ENCODE assay signal across 26 mouse cellular contexts in the genomic region with DNA sequence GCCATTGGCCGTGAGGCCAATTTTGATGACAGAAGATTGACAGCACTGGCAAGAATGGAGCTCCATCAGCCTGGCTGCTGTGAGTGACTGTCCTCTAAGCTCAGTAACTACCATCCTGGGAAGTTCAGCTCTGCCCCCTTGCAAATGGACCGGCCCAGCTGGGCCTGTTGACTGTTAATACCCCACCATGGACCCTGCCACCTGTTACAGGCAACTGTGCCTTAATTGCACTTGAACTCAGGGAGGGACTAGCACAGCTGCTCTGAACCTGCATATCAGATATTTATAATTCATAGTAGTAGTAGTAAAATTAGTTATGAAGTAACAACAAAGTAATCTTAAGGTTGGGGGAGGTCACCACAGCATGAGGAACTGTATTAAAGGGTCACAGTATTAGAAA.
"Had no signal": no experiment of that assay in that cellular context is flagged by ENCODE, and none has a peak within 500 bp of the region (broad histone marks: within the 10 kb centered on the region; RNA-seq: fewer than 3 reads in every experiment).

No protein-coding gene starts in this region.

- H3K4me1 ChIP-seq: heart, embryonic 15.5 days; liver, embryonic 12.5 days had no signal

- H3K9me3 ChIP-seq: heart, embryonic 13.5 days; heart, embryonic 15.5 days; hindbrain, embryonic 13.5 days; hindbrain, embryonic 15.5 days; kidney, embryonic 15.5 days; limb, embryonic 12.5 days; limb, embryonic 15.5 days; liver, embryonic 12.5 days had no signal

- H3K36me3 ChIP-seq: heart, embryonic 15.5 days; hindbrain, embryonic 13.5 days; hindbrain, embryonic 15.5 days; limb, embryonic 15.5 days had no signal

- ATAC-seq: hindbrain, postnatal 0 days; intestine, embryonic 16.5 days; liver, embryonic 12.5 days had no signal

- H3K4me2 ChIP-seq: heart, embryonic 11.5 days; heart, embryonic 13.5 days; heart, embryonic 15.5 days; hindbrain, embryonic 13.5 days; hindbrain, embryonic 15.5 days; kidney, embryonic 15.5 days; limb, embryonic 12.5 days; limb, embryonic 15.5 days; liver, embryonic 12.5 days had no signal

- DNase-seq: gastrocnemius, postnatal 14 days; gastrocnemius, postnatal 36 days; heart, adult 11 months; heart, adult 2 months; heart, postnatal 14 days; heart, postnatal 36 days; kidney, adult 11 months; kidney, adult 2 months; kidney, adult 9 months; kidney, postnatal 14 days; kidney, postnatal 36 days; layer of hippocampus, adult 9-11 months; layer of hippocampus, postnatal 36 days; left cerebral cortex, postnatal 4 days had no signal

- H3K27ac ChIP-seq: heart, adult 2 months; heart, embryonic 13.5 days; heart, embryonic 15.5 days; hindbrain, embryonic 13.5 days; hindbrain, embryonic 15.5 days; hindbrain, postnatal 0 days; kidney, embryonic 15.5 days; kidney, postnatal 0 days; limb, embryonic 12.5 days; limb, embryonic 15.5 days; liver, embryonic 12.5 days had no signal

- H3K9ac ChIP-seq: heart, embryonic 13.5 days; heart, embryonic 15.5 days; hindbrain, embryonic 13.5 days; hindbrain, embryonic 15.5 days; kidney, embryonic 15.5 days; limb, embryonic 12.5 days; limb, embryonic 15.5 days; liver, embryonic 12.5 days had no signal

- H3K4me3 ChIP-seq: heart, adult 2 months; heart, embryonic 13.5 days; heart, embryonic 15.5 days; hindbrain, embryonic 13.5 days; hindbrain, embryonic 15.5 days; kidney, embryonic 15.5 days; limb, embryonic 12.5 days; limb, embryonic 15.5 days; liver, embryonic 12.5 days had no signal

- H3K27me3 ChIP-seq: heart, embryonic 13.5 days; heart, embryonic 15.5 days; hindbrain, embryonic 13.5 days; hindbrain, embryonic 15.5 days; kidney, embryonic 15.5 days; limb, embryonic 12.5 days; limb, embryonic 15.5 days; liver, embryonic 12.5 days had no signal
